Mouse (Mus musculus): Measurements from ENCODE around the gene Zfp526. TPM values are rescaled to one million over a fixed set of nuclear protein-coding genes. Genes with fewer than 3 reads are reported as not detected.

Gene Zfp526
- polyA plus RNA-seq, 1 experiment from 2014 or later: 2.2 TPM

GRCm38 (mm10) chr7:25249314-25250140 lies 28.3 kb downstream of the Zfp526 start:
- DNase-seq (ENCODE audit: low spot score): peak; percentile 92
- TF ChIP-seq EP300 (IDR thresholded peaks at IDR 0.05) (no peak), CTCF (IDR thresholded peaks at IDR 0.05) (no peak)
- peak overlapping the region; percentile 79 for H3K4me2 ChIP-seq (replicated peaks; ENCODE audit: low read depth, low read length)

GRCm38 (mm10) chr7:25250141-25250972 lies 29.1 kb downstream of the Zfp526 start, which contains the start of gene Erf:
Gene Erf, minus strand, starts transcription at chr7:25250761.
- TF ChIP-seq CTCF (IDR thresholded peaks at IDR 0.05) (no peak), EP300 (IDR thresholded peaks at IDR 0.05) (no peak)
- Histone ChIP-seq H3K9me3 (ENCODE audit: low read length) (no peaks in the 10 kb centered on the region), H3K36me3 (ENCODE audit: insufficient read depth, low read length) (no peaks in the 10 kb centered on the region; the same call in 1 of the 2 replicates), H3K27ac (ENCODE audit: low read length) (peak within 1 kb of the TSS; percentile 99), H3K4me1 (ENCODE audit: insufficient read depth, low read depth, low read length) (peaks cover 29% of the 10 kb centered on the region), H3K4me3 (ENCODE audit: low read depth, low read length) (peak within 1 kb of the TSS; percentile 93), H3K27me3 (replicated peaks; ENCODE audit: insufficient read depth, low read length) (no peaks in the 10 kb centered on the region), H3K4me2 (replicated peaks; ENCODE audit: low read depth, low read length) (peak within 1 kb of the TSS; percentile 79), H3K9ac (replicated peaks; ENCODE audit: low read depth) (peak within 1 kb of the TSS; percentile 91)
- 1% methylated on average over 54 of the region's 81 CpGs for WGBS
- ATAC-seq (peak; percentile 87), DNase-seq (ENCODE audit: low spot score) (peak; percentile 96)

More at GRCm38 (mm10) chr7:25249314-25250140, 28.3 kb downstream of the Zfp526 start:
- ATAC-seq: peak; percentile 59
- H3K4me3 ChIP-seq (ENCODE audit: low read depth, low read length): peak overlapping the region; percentile 93
- no peaks in the 10 kb centered on the region for H3K27me3 ChIP-seq (replicated peaks; ENCODE audit: insufficient read depth, low read length)
- H3K9ac ChIP-seq (replicated peaks; ENCODE audit: low read depth): peak overlapping the region; percentile 91
- H3K36me3 ChIP-seq (ENCODE audit: insufficient read depth, low read length): peaks cover 4% of the 10 kb centered on the region
- peak overlapping the region; percentile 99 for H3K27ac ChIP-seq (ENCODE audit: low read length)
- WGBS: under 1% methylated on average over 18 of the region's 73 CpGs
- H3K4me1 ChIP-seq (ENCODE audit: insufficient read depth, low read depth, low read length): peaks cover 29% of the 10 kb centered on the region
- H3K9me3 ChIP-seq (ENCODE audit: low read length): no peaks in the 10 kb centered on the region

GRCm38 (mm10) chr7:25251071-25251791 lies 30.0 kb downstream of the Zfp526 start:
- Histone ChIP-seq H3K4me1 (ENCODE audit: insufficient read depth, low read depth, low read length) (peaks cover 26% of the 10 kb centered on the region), H3K27me3 (replicated peaks; ENCODE audit: insufficient read depth, low read length) (no peaks in the 10 kb centered on the region), H3K4me2 (replicated peaks; ENCODE audit: low read depth, low read length) (peak overlapping the region; percentile 79), H3K4me3 (ENCODE audit: low read depth, low read length) (peak overlapping the region; percentile 93), H3K9ac (replicated peaks; ENCODE audit: low read depth) (peak overlapping the region; percentile 91), H3K27ac (ENCODE audit: low read length) (peak overlapping the region; percentile 99), H3K9me3 (ENCODE audit: low read length) (no peaks in the 10 kb centered on the region), H3K36me3 (ENCODE audit: insufficient read depth, low read length) (no peaks in the 10 kb centered on the region)
- DNase-seq (ENCODE audit: low spot score) (peak; percentile 81), ATAC-seq (peak; percentile 43)
- TF ChIP-seq CTCF (IDR thresholded peaks at IDR 0.05) (no peak), EP300 (IDR thresholded peaks at IDR 0.05) (peak; percentile 24; the same call in 1 of the 2 replicates)
- 2% methylated on average over 22 of the region's 22 CpGs for WGBS

GRCm38 (mm10) chr7:25251822-25252221 lies 30.6 kb downstream of the Zfp526 start:
- DNase-seq (ENCODE audit: low spot score) (no peak), ATAC-seq (no peak)
- Histone ChIP-seq H3K4me2 (replicated peaks; ENCODE audit: low read depth, low read length) (peak overlapping the region; percentile 79), H3K27me3 (replicated peaks; ENCODE audit: insufficient read depth, low read length) (no peaks in the 10 kb centered on the region), H3K4me1 (ENCODE audit: insufficient read depth, low read depth, low read length) (peaks cover 21% of the 10 kb centered on the region), H3K27ac (ENCODE audit: low read length) (peak overlapping the region; percentile 99), H3K9me3 (ENCODE audit: low read length) (no peaks in the 10 kb centered on the region), H3K36me3 (ENCODE audit: insufficient read depth, low read length) (no peaks in the 10 kb centered on the region), H3K4me3 (ENCODE audit: low read depth, low read length) (peak overlapping the region; percentile 93), H3K9ac (replicated peaks; ENCODE audit: low read depth) (peak overlapping the region; percentile 91)
- WGBS: 20% methylated on average over 8 of the region's 8 CpGs
- TF ChIP-seq EP300 (IDR thresholded peaks at IDR 0.05) (no peak), CTCF (IDR thresholded peaks at IDR 0.05) (no peak)

GRCm38 (mm10) chr7:25261896-25262295 lies 40.7 kb downstream of the Zfp526 start:
- no peak overlapping the region for H3K9ac ChIP-seq (replicated peaks; ENCODE audit: low read depth)
- no peaks in the 10 kb centered on the region for H3K27me3 ChIP-seq (replicated peaks; ENCODE audit: insufficient read depth, low read length)
- H3K36me3 ChIP-seq (ENCODE audit: insufficient read depth, low read length): no peaks in the 10 kb centered on the region
- H3K4me3 ChIP-seq (ENCODE audit: low read depth, low read length): no peak overlapping the region
- TF ChIP-seq EP300 (IDR thresholded peaks at IDR 0.05): no peak
- no peak for TF ChIP-seq CTCF (IDR thresholded peaks at IDR 0.05)
- no peak overlapping the region for H3K4me2 ChIP-seq (replicated peaks; ENCODE audit: low read depth, low read length)
- ATAC-seq (no peak), DNase-seq (ENCODE audit: low spot score) (no peak)
- 90% methylated on average over 1 of the region's 1 CpGs for WGBS
- no peak overlapping the region for H3K27ac ChIP-seq (ENCODE audit: low read length)
- peaks cover 2% of the 10 kb centered on the region; the same call in 1 of the 2 replicates for H3K4me1 ChIP-seq (ENCODE audit: insufficient read depth, low read depth, low read length)
- H3K9me3 ChIP-seq (ENCODE audit: low read length): no peaks in the 10 kb centered on the region

All from lung, postnatal 0 days (tissue).